21 mouse cellular contexts compared by ENCODE assay signal in the genomic region with DNA sequence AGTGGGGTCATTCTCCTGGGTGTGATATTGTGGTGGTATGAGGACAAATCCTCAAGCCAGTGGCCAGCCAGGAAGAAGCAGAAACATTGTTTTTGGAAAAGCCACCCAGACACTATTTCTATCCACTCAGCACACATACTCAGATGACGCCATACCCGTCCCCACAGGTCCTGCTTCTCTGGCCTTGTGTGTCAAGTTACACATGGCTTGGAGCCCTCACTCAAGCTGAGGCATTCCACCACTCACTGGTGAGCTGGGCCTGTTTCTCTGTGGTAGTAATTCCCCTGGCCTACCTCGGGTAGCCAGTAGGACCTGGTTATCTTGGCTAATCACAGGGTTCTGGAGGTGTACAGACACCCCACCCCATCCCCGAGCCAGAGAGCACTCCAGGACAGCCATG. TPM values are rescaled to one million over a fixed set of nuclear protein-coding genes. Genes with fewer than 3 reads are reported as not detected.
DNase-seq lines count a peak whose midpoint lies in the region; ATAC-seq and TF ChIP-seq lines count a peak whose summit lies in the region.
"Had no signal": no experiment of that assay in that cellular context is flagged by ENCODE, and none has a peak within 500 bp of the region (broad histone marks: within the 10 kb centered on the region; RNA-seq: fewer than 3 reads in every experiment).

No protein-coding gene starts in this region.

- peaks cover 91% of the 10 kb centered on the region for H3K36me3 ChIP-seq in megakaryocyte, embryonic 14.5 days (replicated peaks; ENCODE audit: low read length)
- no peaks in the 10 kb centered on the region for H3K36me3 ChIP-seq in forebrain, embryonic 16.5 days (ENCODE audit: control insufficient read depth, insufficient read depth)
- H3K36me3 ChIP-seq: forebrain, embryonic 15.5 days; hindbrain, embryonic 15.5 days had no signal

- no peak overlapping the region for H3K4me2 ChIP-seq in forebrain, embryonic 16.5 days (ENCODE audit: low read length)
- H3K4me2 ChIP-seq: forebrain, embryonic 15.5 days; heart, embryonic 15.5 days; hindbrain, embryonic 15.5 days; liver, embryonic 11.5 days; neural tube, embryonic 15.5 days; stomach, embryonic 15.5 days had no signal

- intact Hi-C loops in gastrocnemius, adult 2 months (cut with DNase I) = no loop called here

- H3K4me3 ChIP-seq in gastrocnemius, adult 2 months = no peak overlapping the region
- H3K4me3 ChIP-seq in megakaryocyte, embryonic 14.5 days (replicated peaks) = peak overlapping the region; percentile 80
- H3K4me3 ChIP-seq in forebrain, embryonic 16.5 days (replicated peaks; ENCODE audit: low read length) = no peak overlapping the region
- H3K4me3 ChIP-seq: forebrain, embryonic 15.5 days; heart, embryonic 15.5 days; hindbrain, embryonic 15.5 days; midbrain, embryonic 10.5 days; neural tube, embryonic 15.5 days; stomach, embryonic 15.5 days had no signal

- no peak for ATAC-seq in megakaryocyte, adult 5-6 weeks (ENCODE audit: poor library complexity, severe bottlenecking)
- no peak for ATAC-seq in forebrain, embryonic 16.5 days
- ATAC-seq: forebrain, embryonic 15.5 days had no signal

- peaks cover 5% of the 10 kb centered on the region for H3K27me3 ChIP-seq in megakaryocyte, embryonic 14.5 days (replicated peaks)
- no peaks in the 10 kb centered on the region for H3K27me3 ChIP-seq in forebrain, embryonic 16.5 days (replicated peaks; ENCODE audit: control insufficient read depth, insufficient read depth, low read length)
- H3K27me3 ChIP-seq: forebrain, embryonic 15.5 days; heart, embryonic 15.5 days; hindbrain, embryonic 15.5 days; neural tube, embryonic 15.5 days; stomach, embryonic 15.5 days had no signal

- peaks cover 12% of the 10 kb centered on the region for H3K9me3 ChIP-seq in megakaryocyte, embryonic 14.5 days
- H3K9me3 ChIP-seq in forebrain, embryonic 16.5 days (ENCODE audit: control insufficient read depth, low read length) = no peaks in the 10 kb centered on the region
- H3K9me3 ChIP-seq: forebrain, embryonic 15.5 days; heart, embryonic 15.5 days; hindbrain, embryonic 15.5 days; midbrain, embryonic 10.5 days; neural tube, embryonic 15.5 days; stomach, embryonic 15.5 days had no signal

- TF ChIP-seq CTCF in gastrocnemius, adult 2 months (IDR thresholded peaks at IDR 0.05) = no peak

- WGBS in forebrain, embryonic 16.5 days = 82% methylated on average over 4 of the region's 4 CpGs

- H3K27ac ChIP-seq in gastrocnemius, adult 2 months = peak overlapping the region; percentile 87
- H3K27ac ChIP-seq in forebrain, embryonic 16.5 days (ENCODE audit: low read length) = no peak overlapping the region
- H3K27ac ChIP-seq: forebrain, embryonic 15.5 days; hindbrain, embryonic 15.5 days; neural tube, embryonic 15.5 days had no signal

- peak; percentile 80 for DNase-seq in gastrocnemius, adult 2 months
- no peak for DNase-seq in gastrocnemius, postnatal 4 days (ENCODE audit: low spot score in 2 of 2)
- peak; percentile 69 for DNase-seq in gastrocnemius, postnatal 25 days
- DNase-seq in right cerebral cortex, postnatal 25 days = no peak
- DNase-seq: cerebellum, postnatal 36 days; kidney, adult 9 months; kidney, postnatal 4 days; spleen, adult 18-20 months; thymus, postnatal 25 days had no signal

- peaks cover 68% of the 10 kb centered on the region for H3K4me1 ChIP-seq in megakaryocyte, embryonic 14.5 days
- H3K4me1 ChIP-seq in forebrain, embryonic 16.5 days (replicated peaks; ENCODE audit: control insufficient read depth, insufficient read depth, low read length) = no peaks in the 10 kb centered on the region
- H3K4me1 ChIP-seq: forebrain, embryonic 15.5 days had no signal

- no peak overlapping the region for H3K9ac ChIP-seq in forebrain, embryonic 16.5 days (replicated peaks; ENCODE audit: low read depth, low read length)
- H3K9ac ChIP-seq: forebrain, embryonic 15.5 days; heart, embryonic 15.5 days; hindbrain, embryonic 15.5 days; neural tube, embryonic 15.5 days; stomach, embryonic 15.5 days had no signal

RNA-seq across cellular contexts. Expression of a gene that starts 19.6 kb away (rescaled TPM):
- 10 to 100 TPM in 1 of 2 experiments, 1 to 10 TPM in 1; 9.4 to 11.2 TPM for total RNA-seq in gastrocnemius, adult 2 months (2021)
- 10 to 100 TPM; 24.9 to 25.4 TPM for total RNA-seq in gastrocnemius, postnatal 4 days (2021)
- polyA plus RNA-seq in megakaryocyte, embryonic 14.5 days (2012; ENCODE audit: insufficient read depth, low replicate concordance) = 33.1 and 40.3 TPM in 2 replicates
- total RNA-seq in megakaryocyte, adult 5-6 weeks (2015) = 11.5 and 11.9 TPM in 2 replicates
- 7.5 and 14.3 TPM in 2 replicates for total RNA-seq in megakaryocyte, adult 5-6 weeks (2017)
- 10 to 100 TPM in 1 of 2 experiments, 1 to 10 TPM in 1; 9.2 to 11.6 TPM for total RNA-seq in gastrocnemius, postnatal 25 days (2021)
- 20.9 and 25.0 TPM in 2 replicates for polyA plus RNA-seq in forebrain, embryonic 16.5 days (2015; fragmentation: Nextera tagmentation; extraction: Ambion mirVana)

RNA-seq across cellular contexts. Expression of a gene that starts 34.6 kb away (rescaled TPM):
- total RNA-seq in gastrocnemius, adult 2 months (2021) = 100 to 1,000 TPM; 382 to 410 TPM
- total RNA-seq in gastrocnemius, postnatal 4 days (2021) = 100 to 1,000 TPM; 919 to 955 TPM
- polyA plus RNA-seq in megakaryocyte, embryonic 14.5 days (2012; ENCODE audit: insufficient read depth, low replicate concordance) = 4,291 and 7,093 TPM in 2 replicates
- 1,429 and 1,585 TPM in 2 replicates for total RNA-seq in megakaryocyte, adult 5-6 weeks (2015)
- 468 and 491 TPM in 2 replicates for total RNA-seq in megakaryocyte, adult 5-6 weeks (2017)
- total RNA-seq in gastrocnemius, postnatal 25 days (2021) = 100 to 1,000 TPM; 364 to 390 TPM
- 354 and 367 TPM in 2 replicates for polyA plus RNA-seq in forebrain, embryonic 16.5 days (2015; fragmentation: Nextera tagmentation; extraction: Ambion mirVana)

RNA-seq across cellular contexts. Expression of a gene that starts 56.9 kb away (rescaled TPM):
- 1 to 10 TPM; 6.9 to 7.4 TPM for total RNA-seq in gastrocnemius, adult 2 months (2021)
- total RNA-seq in gastrocnemius, postnatal 4 days (2021) = 10 to 100 TPM; 24.3 to 24.6 TPM
- polyA plus RNA-seq in megakaryocyte, embryonic 14.5 days (2012; ENCODE audit: insufficient read depth, low replicate concordance) = 0.26 TPM in 1 of 2 replicates, not detected in the other
- not detected in 2 replicates for total RNA-seq in megakaryocyte, adult 5-6 weeks (2015)
- not detected in 2 replicates for total RNA-seq in megakaryocyte, adult 5-6 weeks (2017)
- total RNA-seq in gastrocnemius, postnatal 25 days (2021) = 1 to 10 TPM; 6.9 to 8.8 TPM
- 1.5 and 1.8 TPM in 2 replicates for polyA plus RNA-seq in forebrain, embryonic 16.5 days (2015; fragmentation: Nextera tagmentation; extraction: Ambion mirVana)
- total RNA-seq: granulocyte monocyte progenitor cell, adult 5-6 weeks; monocyte, adult 5-6 weeks had no signal

Comparison
In these comparisons a context has a peak if more than half of its experiments do, and no peak if none do; other contexts are left out.
1. DNase-seq: peak in gastrocnemius, adult 2 months (single experiment) and gastrocnemius, postnatal 25 days (single experiment); none in gastrocnemius, postnatal 4 days (0 of 2) and right cerebral cortex, postnatal 25 days (single experiment).
2. RNA of a gene that starts 56.9 kb away (total RNA-seq): 24.3 to 24.6 TPM in gastrocnemius, postnatal 4 days, 6.9 to 8.8 TPM in gastrocnemius, postnatal 25 days and 6.9 to 7.4 TPM in gastrocnemius, adult 2 months; not detected in megakaryocyte, adult 5-6 weeks; every median in the first group is over 4 times any median in the second.